Mouse (Mus musculus) liver, embryonic 15.5 days (tissue): ENCODE data around the gene Grk6. TPM values are rescaled to one million over a fixed set of nuclear protein-coding genes. Genes with fewer than 3 reads are reported as not detected.

Source experiments
- ATAC-seq: fragments of 200-750 bp; cut with Nextera tagmentation; 2 replicates; pipeline ENCODE4 v1.8.0; 2017; ENCODE audit warnings: moderate number of reproducible peaks, mild to moderate bottlenecking, moderate library complexity; ENCODE audit not compliant: insufficient read depth
- H3K27ac ChIP-seq: fragments of 300-500 bp; sonication (generic); replicated peaks from 2 replicates; pipeline ENCODE4 v1.5.1; 2015; ENCODE audit warnings: mild to moderate bottlenecking, inconsistent platforms
- H3K27me3 ChIP-seq: fragments of 300-500 bp; sonication (generic); 2 replicates; pipeline ENCODE4 v1.6.1; 2015; ENCODE audit warnings: mild to moderate bottlenecking, inconsistent platforms
- H3K36me3 ChIP-seq: fragments of 300-500 bp; sonication (generic); replicated peaks from 2 replicates; pipeline ENCODE4 v1.6.1; 2015; ENCODE audit warnings: moderate library complexity, mild to moderate bottlenecking, inconsistent platforms
- H3K4me1 ChIP-seq: fragments of 300-500 bp; sonication (generic); replicated peaks from 2 replicates; pipeline ENCODE4 v1.6.1; 2015; ENCODE audit warnings: inconsistent platforms
- H3K4me2 ChIP-seq: fragments of 300-500 bp; sonication (generic); 2 replicates; pipeline ENCODE4 v1.6.1; 2015; ENCODE audit warnings: moderate library complexity, mild to moderate bottlenecking, inconsistent platforms
- H3K4me3 ChIP-seq: fragments of 300-500 bp; sonication (generic); replicated peaks from 2 replicates; pipeline ENCODE4 v1.5.1; 2015; ENCODE audit warnings: mild to moderate bottlenecking, inconsistent platforms
- H3K9ac ChIP-seq: fragments of 300-500 bp; sonication (generic); 2 replicates; pipeline ENCODE4 v1.6.1; 2015; ENCODE audit warnings: moderate library complexity, mild to moderate bottlenecking, inconsistent platforms
- H3K9me3 ChIP-seq: fragments of 300-500 bp; sonication (generic); replicated peaks from 2 replicates; pipeline ENCODE4 v1.6.1; 2016; ENCODE audit warnings: inconsistent platforms
- WGBS: fragments of 180-500 bp; shearing (Covaris S2); methylation state at CpG from one replicate; pipeline ENCODE4 v1.1.7; 2015; ENCODE audit warnings: mixed read lengths; ENCODE audit not compliant: insufficient replicate concordance; 5-methylcytosine and 5-hydroxymethylcytosine counted together
- polyA plus RNA-seq: library from polyadenylated mRNA; unstranded; fragments of >200 nt; fragmentation: Nextera tagmentation; extraction: Ambion mirVana; gene quantifications from 2 replicates; pipeline ENCODE4 v1.2.1, GENCODE M21; 2015

The Grk6 gene
- polyA plus RNA-seq, 1 experiment from 2014 or later: 24.3 TPM

- ATAC-seq: no peak
- H3K27me3 ChIP-seq: peaks cover 50% of the 10 kb centered on the region
- H3K27ac ChIP-seq: no peak overlapping the region
- no peak overlapping the region for H3K9ac ChIP-seq
- H3K9me3 ChIP-seq: no peaks in the 10 kb centered on the region
- WGBS: 59% methylated on average over 16 of the region's 16 CpGs
- H3K36me3 ChIP-seq: no peaks in the 10 kb centered on the region
- H3K4me1 ChIP-seq: peaks cover 14% of the 10 kb centered on the region
- H3K4me3 ChIP-seq: no peak overlapping the region
- H3K4me2 ChIP-seq: no peak overlapping the region
Measured at GRCm38 (mm10) chr13:55477492-55477891, 32.6 kb downstream of the Grk6 start.

- no peak overlapping the region for H3K9ac ChIP-seq
- H3K27me3 ChIP-seq: peaks cover 50% of the 10 kb centered on the region
- 55% methylated on average over 5 of the region's 5 CpGs for WGBS
- H3K4me1 ChIP-seq: peaks cover 8% of the 10 kb centered on the region
- no peak overlapping the region for H3K27ac ChIP-seq
- H3K4me3 ChIP-seq: no peak overlapping the region
- H3K9me3 ChIP-seq: no peaks in the 10 kb centered on the region
- no peak for ATAC-seq
- no peaks in the 10 kb centered on the region for H3K36me3 ChIP-seq
- no peak overlapping the region for H3K4me2 ChIP-seq
Measured at GRCm38 (mm10) chr13:55478036-55478435, 33.2 kb downstream of the Grk6 start.

- WGBS: 29% methylated on average over 7 of the region's 7 CpGs
- Histone ChIP-seq H3K27ac (no peak overlapping the region), H3K27me3 (peaks cover 50% of the 10 kb centered on the region), H3K36me3 (no peaks in the 10 kb centered on the region), H3K4me1 (peaks cover 4% of the 10 kb centered on the region), H3K4me2 (no peak overlapping the region), H3K9me3 (no peaks in the 10 kb centered on the region), H3K9ac (no peak overlapping the region), H3K4me3 (no peak overlapping the region)
- ATAC-seq: peak; percentile 10; the same call in 1 of the 2 replicates
Measured at GRCm38 (mm10) chr13:55479008-55479407, 34.1 kb downstream of the Grk6 start.

GRCm38 (mm10) chr13:55479929-55480328, 35.1 kb downstream of the Grk6 start:
- Histone ChIP-seq H3K27ac (no peak overlapping the region), H3K4me3 (no peak overlapping the region), H3K9ac (no peak overlapping the region), H3K36me3 (no peaks in the 10 kb centered on the region), H3K27me3 (peaks cover 50% of the 10 kb centered on the region), H3K9me3 (no peaks in the 10 kb centered on the region), H3K4me2 (no peak overlapping the region), H3K4me1 (peaks cover 4% of the 10 kb centered on the region)
- ATAC-seq: no peak

- Histone ChIP-seq H3K4me1 (peaks cover 13% of the 10 kb centered on the region), H3K27me3 (peaks cover 57% of the 10 kb centered on the region), H3K4me2 (no peak overlapping the region), H3K9ac (no peak overlapping the region), H3K4me3 (no peak overlapping the region), H3K27ac (no peak overlapping the region), H3K9me3 (no peaks in the 10 kb centered on the region), H3K36me3 (no peaks in the 10 kb centered on the region)
- no peak for ATAC-seq
- 63% methylated on average over 7 of the region's 7 CpGs for WGBS
Measured at GRCm38 (mm10) chr13:55482542-55482941, 37.7 kb downstream of the Grk6 start.

- Histone ChIP-seq H3K27me3 (peaks cover 62% of the 10 kb centered on the region), H3K4me2 (no peak overlapping the region), H3K4me3 (no peak overlapping the region), H3K9ac (no peak overlapping the region), H3K9me3 (no peaks in the 10 kb centered on the region), H3K36me3 (no peaks in the 10 kb centered on the region), H3K4me1 (peaks cover 18% of the 10 kb centered on the region), H3K27ac (no peak overlapping the region)
- no peak for ATAC-seq
- 51% methylated on average over 9 of the region's 9 CpGs for WGBS
Measured at GRCm38 (mm10) chr13:55483071-55483470, 38.2 kb downstream of the Grk6 start.

GRCm38 (mm10) chr13:55483593-55483992, 38.7 kb downstream of the Grk6 start:
- Histone ChIP-seq H3K27me3 (peaks cover 68% of the 10 kb centered on the region), H3K4me3 (no peak overlapping the region), H3K27ac (no peak overlapping the region), H3K36me3 (no peaks in the 10 kb centered on the region), H3K9ac (no peak overlapping the region), H3K9me3 (no peaks in the 10 kb centered on the region), H3K4me2 (no peak overlapping the region), H3K4me1 (peaks cover 20% of the 10 kb centered on the region)
- ATAC-seq: no peak
- 36% methylated on average over 15 of the region's 15 CpGs for WGBS

GRCm38 (mm10) chr13:55484520-55485088, 39.7 kb downstream of the Grk6 start:
- ATAC-seq: no peak
- H3K4me2 ChIP-seq: no peak overlapping the region
- peaks cover 78% of the 10 kb centered on the region for H3K27me3 ChIP-seq
- no peaks in the 10 kb centered on the region for H3K9me3 ChIP-seq
- no peak overlapping the region for H3K9ac ChIP-seq
- peaks cover 15% of the 10 kb centered on the region for H3K4me1 ChIP-seq
- no peak overlapping the region for H3K4me3 ChIP-seq
- WGBS: 37% methylated on average over 7 of the region's 7 CpGs
- H3K27ac ChIP-seq: no peak overlapping the region
- no peaks in the 10 kb centered on the region for H3K36me3 ChIP-seq

GRCm38 (mm10) chr13:55486029-55486794, 41.3 kb downstream of the Grk6 start:
- WGBS: 44% methylated on average over 14 of the region's 14 CpGs

GRCm38 (mm10) chr13:55486916-55487577, 42.2 kb downstream of the Grk6 start:
- peak overlapping the region; percentile 37; the same call in 1 of the 2 replicates for H3K9ac ChIP-seq
- no peak overlapping the region for H3K27ac ChIP-seq
- H3K4me2 ChIP-seq: peak overlapping the region; percentile 71
- H3K9me3 ChIP-seq: no peaks in the 10 kb centered on the region
- no peak; the same call in 1 of the 2 replicates for ATAC-seq
- H3K4me1 ChIP-seq: peaks cover 15% of the 10 kb centered on the region
- H3K36me3 ChIP-seq: no peaks in the 10 kb centered on the region
- peaks cover 94% of the 10 kb centered on the region for H3K27me3 ChIP-seq
- 1% methylated on average over 29 of the region's 29 CpGs for WGBS
- H3K4me3 ChIP-seq: peak overlapping the region; percentile 56

More at GRCm38 (mm10) chr13:55486029-55486794, 41.3 kb downstream of the Grk6 start:
- Histone ChIP-seq H3K27ac (no peak overlapping the region), H3K9ac (no peak overlapping the region), H3K27me3 (peaks cover 89% of the 10 kb centered on the region), H3K36me3 (no peaks in the 10 kb centered on the region), H3K4me1 (peaks cover 15% of the 10 kb centered on the region), H3K9me3 (no peaks in the 10 kb centered on the region), H3K4me3 (peak overlapping the region; percentile 56), H3K4me2 (no peak overlapping the region; the same call in 1 of the 2 replicates)
- ATAC-seq: no peak
